Mouse (Mus musculus) limb, embryonic 10.5 days (tissue): ENCODE measurements around the gene Gcm1. TPM values are rescaled to one million over a fixed set of nuclear protein-coding genes. Genes with fewer than 3 reads are reported as not detected.
"Not testable (repeated sequence)": the region's sequence is repeated elsewhere in the genome, so short reads cannot be mapped to it uniquely, and the experiment has no call there.

Source experiments
- DNase-seq: peaks from one replicate; pipeline ENCODE4 v3.0.0-alpha.2; 2017; ENCODE audit warnings: low spot score
- H3K27ac ChIP-seq: fragments of 300-500 bp; sonication (generic); 2 replicates; pipeline ENCODE4 v1.5.1; 2016; ENCODE audit warnings: mild to moderate bottlenecking
- H3K27me3 ChIP-seq: fragments of 300-500 bp; sonication (generic); 2 replicates; pipeline ENCODE4 v1.6.1; 2016; ENCODE audit warnings: low read depth, mild to moderate bottlenecking; ENCODE audit not compliant: poor library complexity, severe bottlenecking
- H3K36me3 ChIP-seq: fragments of 300-500 bp; sonication (generic); 2 replicates; pipeline ENCODE4 v1.6.1; 2016; ENCODE audit warnings: mild to moderate bottlenecking, moderate library complexity
- H3K4me1 ChIP-seq: fragments of 300-500 bp; sonication (generic); 2 replicates; pipeline ENCODE4 v1.6.1; 2016
- H3K4me3 ChIP-seq: fragments of 300-500 bp; sonication (generic); 2 replicates; pipeline ENCODE4 v1.5.1; 2016; ENCODE audit warnings: mild to moderate bottlenecking, moderate library complexity
- H3K9me3 ChIP-seq: fragments of 300-500 bp; sonication (generic); replicated peaks from 2 replicates; pipeline ENCODE4 v1.6.1; 2016; ENCODE audit warnings: mild to moderate bottlenecking
- WGBS: fragments of 180-500 bp; shearing (Covaris S2); methylation state at CpG from one replicate; pipeline ENCODE4 v1.1.7; 2016; 5-methylcytosine and 5-hydroxymethylcytosine counted together
- polyA plus RNA-seq: library from polyadenylated mRNA; unstranded; fragments of >200 nt; fragmentation: Nextera tagmentation; extraction: Ambion mirVana; gene quantifications from 2 replicates; pipeline ENCODE4 v1.2.1, GENCODE M21; 2016

The Gcm1 gene
- polyA plus RNA-seq, 1 experiment from 2014 or later: not detected

GRCm38 (mm10) chr9:78059525-78060120, 7.9 kb downstream of the Gcm1 start:
- no peak for DNase-seq
- Histone ChIP-seq H3K27ac (no peak overlapping the region), H3K4me1 (peaks cover 7% of the 10 kb centered on the region; the same call in 1 of the 2 replicates), H3K36me3 (no peaks in the 10 kb centered on the region), H3K27me3 (no peaks in the 10 kb centered on the region), H3K4me3 (no peak overlapping the region), H3K9me3 (no peaks in the 10 kb centered on the region)
- WGBS: 83% methylated on average over 16 of the region's 16 CpGs

- no peak for DNase-seq
- 90% methylated on average over 9 of the region's 9 CpGs for WGBS
- no peak overlapping the region for H3K4me3 ChIP-seq
- H3K27ac ChIP-seq: no peak overlapping the region
- H3K36me3 ChIP-seq: no peaks in the 10 kb centered on the region
- H3K9me3 ChIP-seq: no peaks in the 10 kb centered on the region
- H3K27me3 ChIP-seq: no peaks in the 10 kb centered on the region
- H3K4me1 ChIP-seq: peaks cover 7% of the 10 kb centered on the region; the same call in 1 of the 2 replicates
Measured at GRCm38 (mm10) chr9:78062392-78062791, 10.7 kb downstream of the Gcm1 start.

DNA sequence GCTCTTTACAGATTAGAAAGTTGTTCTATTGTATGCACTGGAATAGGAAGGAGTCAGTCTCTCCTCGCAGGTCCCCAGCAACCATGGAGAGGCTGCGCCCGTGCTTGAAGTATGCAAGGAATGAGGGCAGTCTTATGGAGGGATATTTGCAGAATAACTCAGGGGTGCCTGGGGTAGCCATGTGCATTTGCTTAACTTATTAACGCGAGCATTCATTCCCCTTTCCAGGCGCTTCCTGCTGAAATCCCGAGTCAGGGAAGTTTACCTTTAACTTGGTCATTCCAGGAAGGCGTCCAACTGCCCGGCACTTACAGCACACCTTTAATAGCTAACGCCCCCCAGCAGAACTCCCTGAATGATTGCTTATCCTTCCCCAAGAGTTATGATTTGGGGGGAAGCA, 12.4 kb downstream of the Gcm1 start:
- H3K9me3 ChIP-seq: no peaks in the 10 kb centered on the region
- no peaks in the 10 kb centered on the region for H3K27me3 ChIP-seq
- DNase-seq: no peak
- H3K4me3 ChIP-seq: no peak overlapping the region
- H3K27ac ChIP-seq: no peak overlapping the region
- peaks cover 7% of the 10 kb centered on the region; the same call in 1 of the 2 replicates for H3K4me1 ChIP-seq
- WGBS: 77% methylated on average over 10 of the region's 10 CpGs
- H3K36me3 ChIP-seq: no peaks in the 10 kb centered on the region

GRCm38 (mm10) chr9:78070496-78070895, 18.8 kb downstream of the Gcm1 start:
- DNase-seq: no peak
- Histone ChIP-seq H3K27me3 (no peaks in the 10 kb centered on the region), H3K4me1 (0 out of 2 replicates have a peak, but pooled peaks cover 5% of the 10 kb centered on the region), H3K36me3 (no peaks in the 10 kb centered on the region), H3K9me3 (no peaks in the 10 kb centered on the region), H3K27ac (no peak overlapping the region), H3K4me3 (no peak overlapping the region)
- 88% methylated on average over 5 of the region's 5 CpGs for WGBS

GRCm38 (mm10) chr9:78071626-78072025, 19.9 kb downstream of the Gcm1 start:
- no peak overlapping the region for H3K27ac ChIP-seq
- H3K27me3 ChIP-seq: no peaks in the 10 kb centered on the region
- no peak for DNase-seq
- no peaks in the 10 kb centered on the region for H3K9me3 ChIP-seq
- no peak overlapping the region for H3K4me3 ChIP-seq
- WGBS: 88% methylated on average over 4 of the region's 4 CpGs
- H3K36me3 ChIP-seq: no peaks in the 10 kb centered on the region
- H3K4me1 ChIP-seq: 0 out of 2 replicates have a peak, but pooled peaks cover 5% of the 10 kb centered on the region

DNA sequence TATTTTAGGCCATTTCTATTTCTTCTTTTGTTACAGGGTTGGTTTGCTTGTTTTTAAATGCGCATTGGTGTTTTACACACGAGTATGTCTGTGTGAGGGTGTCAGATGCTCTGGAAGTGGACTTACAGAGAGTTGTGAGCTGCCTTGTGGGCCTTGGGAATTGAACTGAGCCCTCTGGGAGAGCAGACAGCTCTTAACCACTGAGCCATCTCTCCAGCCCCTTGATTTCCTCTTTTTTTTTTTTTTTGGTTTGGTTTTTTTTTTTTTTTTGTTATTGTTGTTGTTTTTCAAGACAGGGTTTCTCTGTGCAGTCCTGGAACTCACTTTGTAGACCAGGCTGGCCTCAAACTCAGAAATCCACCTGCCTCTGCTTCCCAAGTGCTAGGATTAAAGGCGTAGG, 21.6 kb downstream of the Gcm1 start:
- not testable (repeated sequence) for H3K9me3 ChIP-seq, H3K4me1 ChIP-seq, H3K27me3 ChIP-seq, H3K36me3 ChIP-seq, DNase-seq, H3K27ac ChIP-seq, H3K4me3 ChIP-seq
- WGBS: 91% methylated on average over 3 of the region's 3 CpGs

- Histone ChIP-seq H3K4me1 (0 out of 2 replicates have a peak, but pooled peaks cover 5% of the 10 kb centered on the region), H3K4me3 (no peak overlapping the region), H3K27ac (no peak overlapping the region), H3K27me3 (no peaks in the 10 kb centered on the region), H3K9me3 (no peaks in the 10 kb centered on the region), H3K36me3 (no peaks in the 10 kb centered on the region)
- no peak for DNase-seq
- WGBS: 94% methylated on average over 13 of the region's 13 CpGs
Measured at GRCm38 (mm10) chr9:78073713-78074340, 22.1 kb downstream of the Gcm1 start.

DNA sequence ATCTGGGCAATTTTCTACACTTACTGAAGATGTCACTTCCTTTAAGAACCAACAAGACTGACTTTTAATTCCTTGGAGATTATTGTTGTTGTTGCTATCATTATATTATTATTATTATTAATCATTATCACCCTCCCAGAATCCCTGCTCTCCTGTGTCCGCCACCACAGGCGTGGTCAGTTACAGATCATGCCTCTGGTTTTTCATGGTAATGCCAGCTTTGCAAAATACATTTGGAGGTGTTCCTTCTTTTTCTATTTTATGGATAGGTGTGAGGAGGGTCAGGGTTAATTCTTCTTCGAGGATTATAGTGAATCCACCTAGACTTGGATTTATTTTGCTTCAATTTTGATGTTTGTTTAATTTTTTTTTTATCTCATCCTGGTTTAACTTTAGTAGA, 23.5 kb downstream of the Gcm1 start:
- H3K9me3 ChIP-seq: no peaks in the 10 kb centered on the region
- no peak for DNase-seq
- 0 out of 2 replicates have a peak, but pooled peaks cover 5% of the 10 kb centered on the region for H3K4me1 ChIP-seq
- H3K27me3 ChIP-seq: no peaks in the 10 kb centered on the region
- H3K4me3 ChIP-seq: no peak overlapping the region
- no peak overlapping the region for H3K27ac ChIP-seq
- H3K36me3 ChIP-seq: no peaks in the 10 kb centered on the region
- WGBS: 95% methylated on average over 3 of the region's 3 CpGs

- H3K4me3 ChIP-seq: no peak overlapping the region
- no peaks in the 10 kb centered on the region for H3K9me3 ChIP-seq
- DNase-seq: no peak
- no peak overlapping the region for H3K27ac ChIP-seq
- WGBS: 35% methylated on average over 2 of the region's 2 CpGs
- H3K27me3 ChIP-seq: no peaks in the 10 kb centered on the region
- H3K36me3 ChIP-seq: peaks cover 12% of the 10 kb centered on the region
- H3K4me1 ChIP-seq: no peaks in the 10 kb centered on the region
Measured at GRCm38 (mm10) chr9:78078240-78078639, 26.5 kb downstream of the Gcm1 start.

DNA sequence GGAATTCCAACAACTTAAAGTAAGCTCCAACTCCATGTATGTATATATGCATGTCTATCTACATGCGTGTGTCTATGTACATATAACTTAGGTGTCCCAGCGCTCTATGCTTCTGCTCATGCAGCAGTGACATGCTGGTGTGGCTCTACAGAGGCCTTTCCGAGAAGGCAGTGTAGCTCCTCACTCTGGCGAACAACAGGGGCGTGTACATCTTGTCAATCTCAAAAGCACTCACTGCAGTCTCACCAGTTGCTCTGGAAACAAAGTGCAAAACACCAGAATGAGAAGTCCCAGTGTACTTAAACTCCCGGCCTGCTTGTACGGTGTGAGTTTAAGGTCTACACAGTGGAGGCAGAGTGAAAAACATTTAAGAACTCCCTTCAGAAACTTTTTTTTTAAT, 30.1 kb downstream of the Gcm1 start:
- H3K9me3 ChIP-seq: no peaks in the 10 kb centered on the region
- no peak for DNase-seq
- peaks cover 46% of the 10 kb centered on the region for H3K36me3 ChIP-seq
- no peaks in the 10 kb centered on the region for H3K4me1 ChIP-seq
- no peak overlapping the region for H3K27ac ChIP-seq
- H3K4me3 ChIP-seq: no peak overlapping the region
- H3K27me3 ChIP-seq: no peaks in the 10 kb centered on the region
- 87% methylated on average over 7 of the region's 7 CpGs for WGBS

GRCm38 (mm10) chr9:78084341-78084740, 32.6 kb downstream of the Gcm1 start:
- no peaks in the 10 kb centered on the region for H3K4me1 ChIP-seq
- 93% methylated on average over 4 of the region's 4 CpGs for WGBS
- H3K27me3 ChIP-seq: no peaks in the 10 kb centered on the region
- no peak overlapping the region for H3K4me3 ChIP-seq
- no peak overlapping the region for H3K27ac ChIP-seq
- peaks cover 62% of the 10 kb centered on the region for H3K36me3 ChIP-seq
- H3K9me3 ChIP-seq: no peaks in the 10 kb centered on the region
- DNase-seq: no peak

- no peak overlapping the region for H3K4me3 ChIP-seq
- no peaks in the 10 kb centered on the region for H3K27me3 ChIP-seq
- no peaks in the 10 kb centered on the region for H3K9me3 ChIP-seq
- DNase-seq: no peak
- H3K36me3 ChIP-seq: peaks cover 67% of the 10 kb centered on the region
- H3K27ac ChIP-seq: no peak overlapping the region
- 84% methylated on average over 14 of the region's 14 CpGs for WGBS
- H3K4me1 ChIP-seq: no peaks in the 10 kb centered on the region
Measured at GRCm38 (mm10) chr9:78085722-78086287, 34.1 kb downstream of the Gcm1 start.

GRCm38 (mm10) chr9:78087751-78088150, 36.0 kb downstream of the Gcm1 start:
- Histone ChIP-seq H3K27ac (no peak overlapping the region), H3K36me3 (peaks cover 67% of the 10 kb centered on the region), H3K4me1 (no peaks in the 10 kb centered on the region), H3K9me3 (no peaks in the 10 kb centered on the region), H3K4me3 (no peak overlapping the region), H3K27me3 (no peaks in the 10 kb centered on the region)
- 89% methylated on average over 9 of the region's 9 CpGs for WGBS
- DNase-seq: no peak
